Mouse (Mus musculus) urinary bladder, postnatal 25 days (tissue): ENCODE results near the gene Gm973.

ENCODE experiments used
- DNase-seq: peaks from one replicate; pipeline ENCODE4 v3.0.0; 2022; ENCODE audit warnings: low spot score

Gm973 gene

DNA sequence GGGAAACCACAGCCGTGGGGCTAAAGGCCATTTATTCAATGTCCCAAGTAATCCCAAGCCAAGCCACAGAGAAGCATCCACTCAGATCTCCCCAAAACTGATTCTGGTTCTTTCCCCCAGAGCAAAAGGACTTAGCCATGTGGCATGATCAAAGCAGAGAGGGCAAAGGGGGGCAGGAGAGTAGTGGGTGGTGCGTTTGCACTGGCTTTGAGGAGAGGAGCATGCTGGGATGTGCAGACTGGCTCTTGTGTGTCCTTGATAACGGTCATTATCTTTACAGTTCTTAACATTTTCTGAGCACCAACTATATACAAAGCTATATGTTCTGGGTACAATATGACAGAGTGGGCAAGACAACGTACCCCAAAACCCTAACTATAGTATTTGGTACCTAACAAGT lies 23.6 kb upstream of the Gm973 start:
- DNase-seq, result no peak

GRCm38 (mm10) chr1:59495970-59496369 lies 20.1 kb upstream of the Gm973 start:
- no peak for DNase-seq

DNA sequence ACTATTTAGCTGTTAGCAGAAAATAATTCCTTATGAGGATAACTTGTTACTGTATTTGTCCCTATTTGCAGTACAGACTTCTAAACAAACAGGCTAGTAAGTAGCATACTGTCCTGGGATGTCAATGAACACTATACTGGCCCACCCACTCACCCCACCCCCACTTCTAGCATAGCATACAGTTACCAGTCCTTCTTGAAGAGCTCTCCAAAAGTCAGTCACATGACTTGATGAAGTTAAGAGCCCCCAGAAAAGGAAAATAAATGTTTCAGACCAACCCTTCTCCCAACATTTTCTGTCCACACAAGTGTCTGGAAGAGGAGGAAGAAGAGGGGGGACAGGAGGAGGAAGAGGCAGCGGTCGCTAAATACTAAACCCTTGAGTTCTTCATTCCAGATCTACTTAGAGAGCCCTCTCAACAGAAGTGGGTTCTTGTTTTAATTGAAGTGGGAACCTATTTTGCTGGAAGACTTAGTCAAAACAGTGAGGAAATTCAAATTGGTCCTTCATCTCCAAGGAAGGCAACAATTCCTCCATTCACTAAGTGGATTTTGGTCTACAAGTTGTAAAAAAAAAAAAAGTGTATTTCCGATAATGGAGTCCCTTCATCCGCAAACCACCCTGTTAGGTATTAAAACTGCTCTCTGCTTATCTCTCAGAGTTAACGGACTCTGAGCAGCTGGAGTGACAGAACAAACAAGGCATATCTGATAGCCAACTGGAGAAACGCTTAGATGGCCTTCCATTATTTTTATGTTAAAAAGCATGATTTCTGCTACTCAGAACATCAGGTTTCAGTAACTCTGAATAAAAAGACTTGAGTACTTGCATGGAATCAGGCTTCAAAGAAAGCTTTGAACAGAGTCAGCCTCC lies 18.1 kb upstream of the Gm973 start:
- DNase-seq, result no peak

GRCm38 (mm10) chr1:59499327-59499726 lies 16.7 kb upstream of the Gm973 start:
- DNase-seq, result no peak

- no peak for DNase-seq
Measured at GRCm38 (mm10) chr1:59502355-59502754, 13.7 kb upstream of the Gm973 start.

GRCm38 (mm10) chr1:59503659-59504301 lies 12.3 kb upstream of the Gm973 start:
- DNase-seq, result no peak

GRCm38 (mm10) chr1:59504302-59504700 lies 11.8 kb upstream of the Gm973 start:
- DNase-seq, result no peak

DNA sequence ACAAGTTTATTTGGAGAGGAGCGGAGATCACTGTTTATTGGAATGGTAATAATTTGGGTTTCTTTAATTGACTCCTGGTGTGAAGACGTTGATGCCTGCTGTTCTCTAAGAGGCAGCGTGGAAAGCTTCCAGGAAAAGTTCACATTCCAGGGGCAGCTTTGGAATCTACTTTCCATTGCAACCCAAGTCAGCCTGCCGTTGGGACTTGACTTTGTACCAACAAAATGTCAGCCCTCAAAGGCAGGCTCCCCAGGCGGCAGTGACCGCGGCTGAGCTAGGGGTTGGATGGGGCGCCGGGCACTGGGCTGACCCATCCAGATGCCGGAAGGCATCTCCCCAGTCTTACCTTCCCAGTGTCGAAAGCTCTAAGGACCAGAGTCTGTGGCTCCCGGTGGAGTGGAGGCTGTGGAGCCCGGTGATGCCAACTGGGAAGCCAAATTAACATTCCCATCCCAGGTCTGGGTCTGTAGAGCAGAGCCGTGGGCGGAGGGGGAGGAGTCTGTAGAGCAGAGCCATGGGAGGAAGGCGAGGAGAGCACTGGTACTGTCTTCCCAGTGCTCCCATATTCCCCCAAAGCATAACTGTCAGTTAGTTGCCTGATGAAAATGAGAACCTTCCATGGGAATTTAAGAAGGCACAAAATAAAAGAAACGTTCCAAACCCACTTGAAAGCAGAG lies 7.5 kb upstream of the Gm973 start:
- DNase-seq, result no peak

GRCm38 (mm10) chr1:59511566-59512270 lies 4.3 kb upstream of the Gm973 start:
- DNase-seq, result no peak

- DNase-seq, result no peak
Measured at GRCm38 (mm10) chr1:59520226-59520837, 4.3 kb downstream of the Gm973 start.

DNA sequence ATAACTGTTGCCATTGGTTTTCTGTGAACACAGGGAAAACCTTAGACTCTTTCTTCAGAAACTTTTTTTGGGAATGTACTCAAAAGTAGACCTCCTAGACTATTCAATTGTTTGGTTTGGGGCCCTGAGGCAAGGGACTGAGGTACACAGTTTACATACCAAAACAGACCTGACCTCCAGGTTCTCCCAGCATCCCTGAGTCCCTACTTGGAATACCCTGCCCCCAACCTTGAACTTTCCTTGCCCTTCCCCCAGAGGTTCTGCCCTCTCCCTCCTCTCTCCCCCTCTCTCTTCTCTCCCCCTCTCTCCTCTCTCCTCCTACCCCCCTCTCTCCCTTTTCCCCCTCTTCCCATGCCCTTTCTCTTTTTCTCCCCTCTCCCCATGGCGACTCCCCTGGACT lies 6.4 kb downstream of the Gm973 start:
- no peak for DNase-seq

GRCm38 (mm10) chr1:59523378-59523958 lies 7.4 kb downstream of the Gm973 start:
- no peak for DNase-seq

DNA sequence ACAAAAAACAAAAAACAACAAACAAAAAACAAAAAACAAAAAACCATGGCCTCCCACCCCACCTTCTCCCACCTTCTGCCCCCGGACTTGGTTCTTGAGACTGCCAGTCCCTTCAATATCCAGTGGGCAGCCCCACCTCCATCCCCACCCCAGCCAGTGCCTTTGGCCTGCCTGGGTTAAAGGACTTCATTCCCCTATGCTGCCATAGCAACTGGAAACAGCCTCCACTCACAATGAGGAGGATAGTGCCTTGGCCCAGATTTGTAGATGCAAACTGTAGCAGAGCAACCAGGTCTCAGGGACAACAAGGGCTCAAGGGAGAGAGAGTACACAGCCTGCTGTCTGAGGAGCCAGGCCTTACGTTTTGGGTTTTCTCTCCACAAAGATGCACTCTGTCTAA lies 8.0 kb downstream of the Gm973 start:
- no peak for DNase-seq

DNA sequence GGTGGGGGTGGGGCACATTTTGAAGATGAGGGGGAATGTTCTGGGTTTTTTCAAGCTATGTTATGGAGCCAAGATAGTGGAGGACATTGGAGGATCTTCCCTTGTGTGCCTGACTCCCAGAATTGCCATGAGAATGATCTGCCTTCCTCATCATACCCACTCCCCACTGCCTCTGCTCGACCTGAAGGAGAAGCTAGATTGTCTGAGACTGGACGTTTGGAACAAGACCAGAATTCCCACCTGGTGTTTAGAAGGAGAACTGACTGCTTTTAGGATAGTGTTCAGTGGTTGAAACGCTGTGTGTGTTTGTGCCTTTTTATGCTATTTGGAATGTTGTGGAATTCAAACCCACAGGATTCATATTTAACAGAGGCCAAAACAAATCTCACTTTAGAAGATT lies 8.7 kb downstream of the Gm973 start:
- no peak for DNase-seq

GRCm38 (mm10) chr1:59527219-59527618 lies 11.2 kb downstream of the Gm973 start:
- DNase-seq, result no peak

DNA sequence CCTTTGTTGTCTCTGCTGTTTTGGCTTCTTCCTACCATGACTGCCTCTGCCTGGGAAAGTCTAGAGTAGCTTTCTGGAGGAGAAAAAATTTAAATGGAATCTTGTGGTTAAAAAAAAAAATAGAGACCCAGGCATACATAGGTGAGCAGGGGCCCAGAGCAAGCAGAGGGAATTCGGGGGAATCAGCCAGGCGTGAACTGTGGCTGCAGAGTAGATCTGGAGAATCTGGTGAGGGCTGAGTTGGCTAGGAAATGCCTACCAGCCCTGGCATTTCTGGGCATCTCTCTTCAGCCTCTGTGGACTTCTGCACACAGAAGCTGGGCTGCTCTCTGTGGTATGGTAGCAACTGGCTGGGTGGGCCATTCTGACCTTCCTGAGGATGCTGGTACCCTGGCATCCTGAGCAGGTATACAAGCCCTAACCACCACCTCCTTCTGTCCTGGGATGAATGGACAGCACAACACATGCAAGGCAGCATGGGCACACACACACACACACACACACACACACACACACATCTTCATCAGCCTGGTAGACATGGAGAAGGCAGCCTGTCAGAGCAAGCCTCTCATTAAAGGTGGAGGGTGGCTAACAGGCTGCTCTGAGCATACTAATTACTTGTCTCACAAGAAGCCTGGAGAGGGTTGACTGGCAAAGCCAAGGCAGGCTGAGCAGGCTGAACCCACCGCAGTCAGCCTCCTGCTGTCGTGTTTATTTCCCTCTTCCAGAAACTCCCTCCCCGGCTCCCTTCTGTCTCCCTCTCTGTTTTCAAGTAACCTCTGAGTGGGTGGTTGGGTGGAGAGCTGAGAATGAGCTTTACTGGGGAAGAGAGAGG lies 19.1 kb downstream of the Gm973 start:
- DNase-seq, result no peak

DNA sequence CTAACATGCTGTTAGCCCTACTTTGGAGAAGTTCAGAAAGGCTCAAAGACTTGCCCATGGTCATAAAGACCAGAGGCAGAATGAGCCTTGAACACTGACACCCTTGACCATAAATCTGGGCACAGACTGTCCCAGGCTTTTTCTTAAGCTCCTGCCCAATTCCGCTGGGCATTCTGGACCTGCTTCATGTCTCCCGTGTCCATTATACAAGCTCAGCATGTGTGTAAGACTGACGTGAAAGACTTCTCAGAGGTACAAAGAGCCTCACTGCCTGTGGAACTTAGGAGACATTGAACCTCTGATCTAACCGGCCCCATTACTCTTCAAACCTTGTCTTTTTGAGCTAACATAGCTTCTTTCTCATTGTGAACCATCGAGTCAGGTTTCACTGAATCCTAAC lies 22.3 kb downstream of the Gm973 start:
- no peak for DNase-seq

DNA sequence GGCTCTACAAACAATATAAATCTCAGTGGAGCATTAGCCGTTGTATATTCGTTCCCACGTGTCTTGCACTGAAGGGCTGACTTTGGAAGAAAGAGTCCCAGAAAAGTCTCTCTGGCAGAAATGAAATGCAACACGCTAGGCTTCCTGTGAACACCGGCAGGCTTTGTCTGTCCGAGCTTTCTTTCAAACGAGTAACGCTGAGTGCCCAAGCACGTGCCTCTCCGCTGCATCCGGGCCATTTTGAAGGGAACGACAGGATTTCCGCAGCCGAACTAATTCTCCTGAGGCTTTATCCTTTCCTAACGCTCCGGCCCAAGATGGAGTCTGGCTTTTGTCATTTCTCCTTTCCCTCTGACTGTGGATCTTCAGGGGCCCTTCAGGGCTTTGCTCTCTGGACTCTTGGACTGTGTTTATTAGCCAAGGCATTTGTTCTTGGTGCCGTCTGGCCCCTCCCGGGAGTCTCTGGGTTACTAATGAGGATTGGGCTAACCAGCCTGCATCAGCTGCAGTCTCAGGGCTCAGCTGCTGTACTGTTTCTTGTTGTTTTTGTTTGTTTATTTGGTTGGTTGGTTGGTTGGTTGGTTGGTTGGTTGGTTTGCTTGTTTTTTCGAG lies 24.6 kb downstream of the Gm973 start:
- DNase-seq, result no peak

GRCm38 (mm10) chr1:59541271-59542020 lies 25.4 kb downstream of the Gm973 start:
- no peak for DNase-seq

DNA sequence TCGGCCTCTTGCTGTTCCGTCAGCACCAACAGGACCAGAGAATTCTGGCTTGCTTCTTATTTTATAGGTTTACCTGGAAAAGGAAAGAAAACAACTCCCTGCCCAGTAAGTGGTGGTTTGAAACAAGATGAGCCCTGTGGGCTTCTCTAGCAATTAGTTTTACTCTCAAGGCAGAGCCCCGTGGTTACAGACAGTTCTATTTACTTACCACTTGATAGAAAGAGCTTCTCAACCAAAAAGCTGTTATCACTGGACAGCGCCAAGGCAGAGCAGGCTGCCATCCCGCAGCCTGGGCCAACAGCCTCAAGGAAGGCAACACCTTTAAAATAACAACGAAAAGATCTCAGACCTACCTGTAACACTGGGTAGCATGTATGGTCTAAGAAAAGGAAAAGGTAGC lies 26.2 kb downstream of the Gm973 start:
- DNase-seq, result no peak
